In the genomic region with DNA sequence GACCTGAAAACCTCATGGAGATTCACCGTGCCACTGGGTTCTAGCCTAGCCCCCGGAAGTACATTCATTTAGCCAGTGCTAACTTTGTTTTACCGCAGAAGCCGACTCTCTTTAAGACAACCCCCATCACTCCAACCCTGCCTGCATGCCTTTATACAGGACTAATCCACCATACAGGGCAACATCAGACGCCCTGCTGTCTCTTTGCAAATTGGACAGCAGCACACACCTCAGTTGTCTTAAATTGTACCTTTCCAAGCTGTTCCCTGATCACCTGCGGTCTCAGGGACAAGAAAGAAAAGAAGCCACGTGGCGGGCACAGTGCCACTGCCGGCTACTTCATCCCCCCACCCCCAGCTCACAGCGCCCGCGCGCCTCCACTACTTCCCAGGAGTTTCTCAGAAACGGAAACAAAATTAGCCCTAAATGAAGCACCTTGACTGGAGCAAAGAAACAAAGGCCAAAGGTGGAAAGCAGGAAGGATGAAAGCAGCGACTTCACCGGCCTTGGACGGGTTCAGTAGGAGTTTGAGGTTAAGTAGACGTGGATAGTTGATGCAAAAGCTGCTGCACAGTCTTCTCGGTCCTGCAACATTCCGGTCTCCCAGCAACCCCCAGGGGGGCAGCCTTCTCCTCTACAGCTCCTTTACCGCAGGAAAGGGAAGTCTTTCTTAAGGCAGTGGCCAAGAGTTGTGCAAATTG, we compare ENCODE assay signal across 8 mouse cellular contexts.
DNase-seq lines count a peak whose midpoint lies in the region; ATAC-seq and TF ChIP-seq lines count a peak whose summit lies in the region.

No protein-coding gene starts in this region.

- H3K4me3 ChIP-seq in embryonic facial prominence, embryonic 13.5 days: peak overlapping the region; percentile 24
- peak overlapping the region; percentile 20 for H3K4me3 ChIP-seq in liver, embryonic 15.5 days (replicated peaks)
- peak overlapping the region; percentile 35 for H3K4me3 ChIP-seq in stomach, embryonic 15.5 days (replicated peaks)
- H3K4me3 ChIP-seq in left cerebral cortex, adult 2 months: no peak overlapping the region

- intact Hi-C loops in left cerebral cortex, adult 2 months (cut with DNase I): no loop called here

- peaks cover 17% of the 10 kb centered on the region for H3K4me1 ChIP-seq in embryonic facial prominence, embryonic 13.5 days
- H3K4me1 ChIP-seq in liver, embryonic 15.5 days (replicated peaks): 0 out of 2 replicates have a peak, but pooled peaks cover 6% of the 10 kb centered on the region
- H3K4me1 ChIP-seq in stomach, embryonic 15.5 days: peaks cover 18% of the 10 kb centered on the region

- H3K9ac ChIP-seq in embryonic facial prominence, embryonic 13.5 days: peak overlapping the region; percentile 49; the same call in 1 of the 2 replicates
- no peak overlapping the region for H3K9ac ChIP-seq in liver, embryonic 15.5 days
- no peak overlapping the region for H3K9ac ChIP-seq in stomach, embryonic 15.5 days

- 0 out of 2 replicates have a peak, but pooled peaks cover 3% of the 10 kb centered on the region for H3K9me3 ChIP-seq in embryonic facial prominence, embryonic 13.5 days
- no peaks in the 10 kb centered on the region for H3K9me3 ChIP-seq in liver, embryonic 15.5 days (replicated peaks)
- no peaks in the 10 kb centered on the region for H3K9me3 ChIP-seq in stomach, embryonic 15.5 days

- H3K27me3 ChIP-seq in embryonic facial prominence, embryonic 13.5 days: 0 out of 2 replicates have a peak, but pooled peaks cover 9% of the 10 kb centered on the region
- no peaks in the 10 kb centered on the region for H3K27me3 ChIP-seq in liver, embryonic 15.5 days
- H3K27me3 ChIP-seq in stomach, embryonic 15.5 days (replicated peaks): no peaks in the 10 kb centered on the region

- TF ChIP-seq CTCF in left cerebral cortex, adult 2 months (IDR thresholded peaks at IDR 0.05): no peak

- no peak for ATAC-seq in CD4-positive, CD25-positive, alpha-beta regulatory T cell, adult 4 months
- no peak for ATAC-seq in embryonic facial prominence, embryonic 13.5 days (ENCODE audit: insufficient number of reproducible peaks, insufficient read depth, low FRiP score, low TSS enrichment, low read depth)
- no peak for ATAC-seq in liver, embryonic 15.5 days (ENCODE audit: insufficient read depth)
- ATAC-seq in stomach, embryonic 15.5 days (ENCODE audit: insufficient read depth, low FRiP score, low read depth): 0 out of 2 replicates have a peak, but pooled peaks have one; percentile 31
- no peak for ATAC-seq in inflammation-experienced regulatory T-cells, adult 6 months

- DNase-seq in CD4-positive, CD25-positive, alpha-beta regulatory T cell, adult 2 months (ENCODE audit: low read depth, low spot score): peak; percentile 4
- peak; percentile 2 for DNase-seq in induced T-regulatory cell, adult 2 months (ENCODE audit: low read depth)
- DNase-seq in left cerebral cortex, adult 2 months (ENCODE audit: extremely low spot score in 1 of 2, low spot score in 2 of 2): no peak

- peak overlapping the region; percentile 66 for H3K4me2 ChIP-seq in embryonic facial prominence, embryonic 13.5 days
- H3K4me2 ChIP-seq in liver, embryonic 15.5 days: peak overlapping the region; percentile 48
- H3K4me2 ChIP-seq in stomach, embryonic 15.5 days: peak overlapping the region; percentile 60

- peak overlapping the region; percentile 19; the same call in 1 of the 2 replicates for H3K27ac ChIP-seq in embryonic facial prominence, embryonic 13.5 days
- peak overlapping the region; percentile 49 for H3K27ac ChIP-seq in liver, embryonic 15.5 days (replicated peaks)
- H3K27ac ChIP-seq in stomach, embryonic 15.5 days: peak overlapping the region; percentile 66; the same call in 1 of the 2 replicates
- H3K27ac ChIP-seq in left cerebral cortex, adult 2 months: no peak overlapping the region

- 5% methylated on average over 21 of the region's 21 CpGs for WGBS in embryonic facial prominence, embryonic 13.5 days
- WGBS in liver, embryonic 15.5 days (ENCODE audit: insufficient replicate concordance): 8% methylated on average over 21 of the region's 21 CpGs
- WGBS in stomach, embryonic 15.5 days: 8% methylated on average over 21 of the region's 21 CpGs

- H3K36me3 ChIP-seq in embryonic facial prominence, embryonic 13.5 days: no peaks in the 10 kb centered on the region
- H3K36me3 ChIP-seq in liver, embryonic 15.5 days (replicated peaks): no peaks in the 10 kb centered on the region
- no peaks in the 10 kb centered on the region for H3K36me3 ChIP-seq in stomach, embryonic 15.5 days

Comparison
In these comparisons a context has a peak if more than half of its experiments do, and no peak if none do; other contexts are left out.
1. DNase-seq: peak in CD4-positive, CD25-positive, alpha-beta regulatory T cell, adult 2 months (single experiment) and induced T-regulatory cell, adult 2 months (single experiment); none in left cerebral cortex, adult 2 months (0 of 2).
2. Peak in every context shown above with its lines, with median percentiles within 50 percentile points of each other: H3K4me2 ChIP-seq.